Mouse (Mus musculus) liver, postnatal 0 days (tissue): ENCODE results near the gene Wnt10b. TPM values are rescaled to one million over a fixed set of nuclear protein-coding genes. Genes with fewer than 3 reads are reported as not detected.
"Not testable (repeated sequence)": the region's sequence is repeated elsewhere in the genome, so short reads cannot be mapped to it uniquely, and the experiment has no call there.

Source experiments
- ATAC-seq: fragments of 200-750 bp; cut with Nextera tagmentation; 2 replicates; pipeline ENCODE4 v1.8.0; 2017; ENCODE audit warnings: mild to moderate bottlenecking, moderate library complexity
- DNase-seq: peaks from one replicate; pipeline ENCODE4 v3.0.0-alpha.2; 2016
- H3K27ac ChIP-seq: fragments of 300-500 bp; sonication (generic); 2 replicates; pipeline ENCODE4 v1.5.1; 2014; ENCODE audit warnings: antibody characterized with exemption, moderate library complexity, mild to moderate bottlenecking, low read depth
- H3K27me3 ChIP-seq: fragments of 300-500 bp; sonication (generic); 2 replicates; pipeline ENCODE4 v1.6.1; 2014; ENCODE audit warnings: low read length, control low read depth, mixed read lengths; ENCODE audit not compliant: insufficient read depth
- H3K36me3 ChIP-seq: fragments of 300-500 bp; sonication (generic); replicated peaks from 2 replicates; pipeline ENCODE4 v1.6.1; 2014; ENCODE audit warnings: mild to moderate bottlenecking, control low read depth, low read length, moderate library complexity, mixed read lengths; ENCODE audit not compliant: insufficient read depth
- H3K4me1 ChIP-seq: fragments of 300-500 bp; sonication (generic); 2 replicates; pipeline ENCODE4 v1.6.1; 2014; ENCODE audit warnings: antibody characterized with exemption, mild to moderate bottlenecking, control low read depth; ENCODE audit not compliant: insufficient read depth
- H3K4me2 ChIP-seq: fragments of 300-500 bp; sonication (generic); 2 replicates; pipeline ENCODE4 v1.6.1; 2014; ENCODE audit warnings: low read depth, mild to moderate bottlenecking, low read length, moderate library complexity, mixed read lengths
- H3K4me3 ChIP-seq: fragments of 300-500 bp; sonication (generic); 2 replicates; pipeline ENCODE4 v1.5.1; 2014; ENCODE audit warnings: low read depth, low read length
- H3K9ac ChIP-seq: fragments of 300-500 bp; sonication (generic); replicated peaks from 2 replicates; pipeline ENCODE4 v1.6.1; 2014; ENCODE audit warnings: mild to moderate bottlenecking, moderate library complexity
- H3K9me3 ChIP-seq: fragments of 300-500 bp; sonication (generic); 2 replicates; pipeline ENCODE4 v1.6.1; 2016; ENCODE audit warnings: mild to moderate bottlenecking, control low read depth, low read length, mixed read lengths
- CTCF ChIP-seq: sonication (generic); IDR thresholded peaks from 2 replicates; pipeline ENCODE4 v1.5.1; 2016; ENCODE audit warnings: antibody characterized with exemption, low read depth
- EP300 ChIP-seq: IDR thresholded peaks from 2 replicates; pipeline ENCODE4 v1.6.1; 2016; ENCODE audit warnings: antibody characterized with exemption, low read depth, mild to moderate bottlenecking
- WGBS: fragments of 180-500 bp; shearing (Covaris S2); extraction: QIAGEN DNeasy Blood & Tissue Kit; methylation state at CpG from one replicate; pipeline ENCODE4 v1.1.7; 2014; ENCODE audit not compliant: insufficient replicate concordance; 5-methylcytosine and 5-hydroxymethylcytosine counted together
- polyA plus RNA-seq: library from polyadenylated mRNA; unstranded; fragments of >200 nt; fragmentation: Nextera tagmentation; extraction: Ambion mirVana; gene quantifications from 2 replicates; pipeline ENCODE4 v1.2.1, GENCODE M21; 2015

The Wnt10b gene
- polyA plus RNA-seq, 1 experiment from 2014 or later, result 0.04 TPM

GRCm38 (mm10) chr15:98762201-98762621 lies 15.7 kb downstream of the Wnt10b start:
- WGBS, result under 1% methylated on average over 21 of the region's 24 CpGs
- peak; percentile 49 for ATAC-seq
- peaks cover 7% of the 10 kb centered on the region for H3K36me3 ChIP-seq
- peak overlapping the region; percentile 82 for H3K9ac ChIP-seq
- peaks cover 8% of the 10 kb centered on the region for H3K27me3 ChIP-seq
- peaks cover 14% of the 10 kb centered on the region for H3K4me1 ChIP-seq
- H3K27ac ChIP-seq, result peak overlapping the region; percentile 71
- no peak; the same call in 1 of the 2 replicates for TF ChIP-seq CTCF
- no peak for TF ChIP-seq EP300
- no peaks in the 10 kb centered on the region for H3K9me3 ChIP-seq
- peak overlapping the region; percentile 84 for H3K4me3 ChIP-seq
- peak; percentile 65 for DNase-seq
- peak overlapping the region; percentile 97 for H3K4me2 ChIP-seq

GRCm38 (mm10) chr15:98754125-98754524 lies 23.8 kb downstream of the Wnt10b start:
- 0 out of 2 replicates have a peak, but pooled peaks cover 4% of the 10 kb centered on the region for H3K36me3 ChIP-seq
- DNase-seq, result no peak
- ATAC-seq, result no peak
- no peak overlapping the region for H3K4me3 ChIP-seq
- H3K27me3 ChIP-seq, result no peaks in the 10 kb centered on the region
- no peak overlapping the region for H3K27ac ChIP-seq
- no peak for TF ChIP-seq CTCF
- no peak for TF ChIP-seq EP300
- H3K4me1 ChIP-seq, result 0 out of 2 replicates have a peak, but pooled peaks cover 4% of the 10 kb centered on the region
- H3K4me2 ChIP-seq, result no peak overlapping the region
- H3K9me3 ChIP-seq, result no peaks in the 10 kb centered on the region
- no peak overlapping the region for H3K9ac ChIP-seq
- WGBS, result 62% methylated on average over 2 of the region's 2 CpGs

GRCm38 (mm10) chr15:98753021-98753423 lies 24.9 kb downstream of the Wnt10b start:
- no peaks in the 10 kb centered on the region for H3K27me3 ChIP-seq
- H3K9me3 ChIP-seq, result no peaks in the 10 kb centered on the region
- ATAC-seq (no peak), DNase-seq (no peak)
- H3K9ac ChIP-seq, result no peak overlapping the region
- H3K36me3 ChIP-seq, result 0 out of 2 replicates have a peak, but pooled peaks cover 2% of the 10 kb centered on the region
- WGBS, result 62% methylated on average over 8 of the region's 8 CpGs
- H3K4me2 ChIP-seq, result no peak overlapping the region
- H3K4me1 ChIP-seq, result 0 out of 2 replicates have a peak, but pooled peaks cover 4% of the 10 kb centered on the region
- no peak overlapping the region for H3K27ac ChIP-seq
- no peak overlapping the region for H3K4me3 ChIP-seq
- TF ChIP-seq EP300, result no peak
- TF ChIP-seq CTCF, result no peak

GRCm38 (mm10) chr15:98749093-98749492 lies 28.9 kb downstream of the Wnt10b start:
- TF ChIP-seq CTCF (no peak), EP300 (no peak)
- Histone ChIP-seq H3K9me3 (no peaks in the 10 kb centered on the region), H3K4me1 (peaks cover 7% of the 10 kb centered on the region; the same call in 1 of the 2 replicates), H3K27me3 (no peaks in the 10 kb centered on the region), H3K27ac (no peak overlapping the region), H3K4me2 (no peak overlapping the region), H3K4me3 (no peak overlapping the region), H3K36me3 (0 out of 2 replicates have a peak, but pooled peaks cover 2% of the 10 kb centered on the region), H3K9ac (no peak overlapping the region)
- ATAC-seq (no peak), DNase-seq (no peak)
- 97% methylated on average over 2 of the region's 2 CpGs for WGBS

GRCm38 (mm10) chr15:98747296-98747695 lies 30.7 kb downstream of the Wnt10b start:
- no peaks in the 10 kb centered on the region for H3K9me3 ChIP-seq
- peaks cover 7% of the 10 kb centered on the region; the same call in 1 of the 2 replicates for H3K4me1 ChIP-seq
- no peaks in the 10 kb centered on the region for H3K27me3 ChIP-seq
- no peak overlapping the region for H3K9ac ChIP-seq
- DNase-seq, result no peak
- H3K4me2 ChIP-seq, result no peak overlapping the region
- no peak for TF ChIP-seq EP300
- TF ChIP-seq CTCF, result no peak
- H3K27ac ChIP-seq, result no peak overlapping the region
- H3K4me3 ChIP-seq, result no peak overlapping the region
- H3K36me3 ChIP-seq, result peaks cover 4% of the 10 kb centered on the region; the same call in 1 of the 2 replicates
- ATAC-seq, result no peak
- WGBS, result 57% methylated on average over 6 of the region's 6 CpGs

GRCm38 (mm10) chr15:98746344-98746965 lies 31.5 kb downstream of the Wnt10b start:
- WGBS, result 67% methylated on average over 10 of the region's 10 CpGs
- no peak overlapping the region for H3K4me3 ChIP-seq
- TF ChIP-seq CTCF (no peak), EP300 (no peak)

GRCm38 (mm10) chr15:98743863-98744262 lies 34.1 kb downstream of the Wnt10b start:
- not testable (repeated sequence) for H3K27me3 ChIP-seq, H3K9ac ChIP-seq, H3K27ac ChIP-seq, H3K4me2 ChIP-seq, H3K4me3 ChIP-seq, H3K4me1 ChIP-seq, DNase-seq, ATAC-seq, H3K9me3 ChIP-seq
- H3K36me3 ChIP-seq, result peaks cover 27% of the 10 kb centered on the region
- 90% methylated on average over 3 of the region's 3 CpGs for WGBS

More at GRCm38 (mm10) chr15:98746344-98746965, 31.5 kb downstream of the Wnt10b start:
- H3K9ac ChIP-seq, result no peak overlapping the region
- ATAC-seq, result no peak
- H3K36me3 ChIP-seq, result peaks cover 5% of the 10 kb centered on the region; the same call in 1 of the 2 replicates
- H3K4me1 ChIP-seq, result peaks cover 7% of the 10 kb centered on the region; the same call in 1 of the 2 replicates
- H3K9me3 ChIP-seq, result no peaks in the 10 kb centered on the region
- H3K27me3 ChIP-seq, result no peaks in the 10 kb centered on the region
- H3K27ac ChIP-seq, result no peak overlapping the region
- H3K4me2 ChIP-seq, result no peak overlapping the region
- DNase-seq, result no peak
